Mouse (Mus musculus): ENCODE data around the gene Tnrc6c. TPM values are rescaled to one million over a fixed set of nuclear protein-coding genes. Genes with fewer than 3 reads are reported as not detected.
"Not testable (repeated sequence)": the region's sequence is repeated elsewhere in the genome, so short reads cannot be mapped to it uniquely, and the experiment has no call there.

The Tnrc6c gene
- polyA plus RNA-seq, 1 experiment = 15.0 TPM

DNA sequence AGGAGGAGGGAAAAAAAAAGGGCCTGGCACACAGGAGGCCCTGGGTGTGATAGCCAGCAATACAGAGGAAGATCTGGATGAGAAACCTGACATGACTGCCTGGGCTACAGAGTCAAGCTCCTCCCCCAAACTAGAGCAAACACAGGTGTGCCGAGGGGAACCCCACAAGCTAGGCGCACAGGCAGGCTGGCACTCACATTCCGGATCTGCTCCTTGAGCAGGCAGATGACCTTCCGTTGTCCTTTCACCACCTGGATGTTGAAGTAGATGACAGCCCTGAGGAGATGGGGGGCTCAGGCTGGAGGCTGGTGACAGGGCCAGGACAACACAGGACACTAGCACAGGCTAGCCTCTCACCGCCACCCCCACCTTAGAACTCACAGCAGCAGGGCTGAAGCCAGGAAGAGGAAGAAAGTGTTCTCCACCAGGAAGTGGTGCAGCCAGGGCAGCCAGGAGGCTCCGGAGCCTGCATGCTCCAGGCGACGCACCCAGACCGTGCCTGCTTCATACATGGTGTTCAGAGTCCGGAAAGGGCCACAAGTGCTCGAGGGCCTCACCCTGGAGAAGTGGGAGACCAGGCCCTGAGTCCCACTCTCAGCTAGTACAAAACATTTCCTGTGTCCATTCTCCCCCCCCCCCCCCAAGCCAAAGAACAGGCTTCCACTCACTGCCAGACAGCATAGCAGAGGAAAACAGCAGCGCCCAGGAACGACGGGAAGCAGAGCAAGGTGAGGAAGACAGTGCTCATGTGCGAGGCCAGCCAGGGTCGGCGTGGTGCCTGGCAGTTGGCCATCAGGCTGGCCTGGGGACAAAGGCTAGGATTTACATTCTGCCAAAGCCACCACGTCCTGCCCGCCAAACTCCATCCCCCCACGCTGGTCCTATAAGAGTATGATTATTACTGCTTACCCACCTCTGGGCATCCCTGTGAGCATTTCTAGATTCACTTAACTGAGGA is 114.9 kb downstream of the Tnrc6c start:
- DNase-seq (ENCODE audit: low read depth) = no peak

DNA sequence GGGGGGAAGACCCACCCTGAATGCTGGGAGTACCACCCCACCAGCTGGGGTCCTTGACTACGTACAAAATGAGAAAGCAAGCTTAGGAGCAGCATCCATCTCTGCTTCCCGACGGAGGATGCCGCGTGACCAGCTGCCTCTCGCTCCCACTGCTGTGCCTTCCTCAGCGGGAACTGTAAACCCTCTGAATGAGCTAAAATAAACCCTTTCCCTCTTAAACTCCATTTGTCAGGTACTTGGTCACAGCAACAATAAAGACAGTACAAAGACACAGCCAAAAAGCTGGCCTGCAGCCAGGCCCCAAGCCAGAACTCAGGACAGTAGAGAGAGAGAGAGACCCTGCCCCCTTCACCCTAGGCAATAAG is 115.6 kb downstream of the Tnrc6c start:
- DNase-seq (ENCODE audit: low read depth) = no peak

DNA sequence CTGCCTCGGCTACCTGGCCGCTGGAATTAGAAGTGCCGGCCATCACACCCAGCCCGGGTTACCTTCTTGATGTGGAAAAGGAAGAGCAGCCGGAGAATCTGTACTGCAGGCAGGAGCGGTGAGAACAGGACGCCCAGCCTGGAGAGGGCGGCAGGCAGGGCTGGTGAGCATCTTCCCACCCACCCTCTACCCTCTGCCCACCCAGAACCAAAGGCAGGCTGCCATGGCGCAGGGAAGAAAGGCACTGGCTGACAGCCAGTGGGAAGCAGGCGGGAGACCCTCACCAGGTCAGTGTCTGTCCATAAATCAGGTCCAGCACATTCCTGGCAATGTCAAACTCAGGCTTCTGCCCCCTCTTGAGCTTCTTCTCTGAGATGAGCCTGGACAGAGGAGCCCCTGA is 116.3 kb downstream of the Tnrc6c start:
- no peak for DNase-seq (ENCODE audit: low read depth)

DNA sequence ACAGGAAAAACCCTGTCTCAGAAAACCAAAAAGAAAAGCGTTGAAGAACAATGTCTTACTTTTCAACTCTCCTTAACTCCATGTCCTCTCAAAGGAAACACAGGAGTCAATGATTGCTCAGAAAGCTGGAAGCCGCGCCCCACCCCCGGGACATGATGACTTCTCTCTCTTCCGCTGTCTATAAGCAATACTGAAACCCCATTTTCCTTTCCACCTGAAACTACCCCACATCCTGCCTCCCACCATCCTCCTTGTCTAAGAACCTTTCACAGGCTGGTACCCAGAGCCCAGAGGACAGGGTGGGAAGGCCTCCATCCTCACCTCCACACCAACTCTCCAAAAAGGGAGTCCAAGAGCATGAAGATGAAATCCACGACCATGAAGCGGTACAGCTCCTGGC is 118.3 kb downstream of the Tnrc6c start:
- DNase-seq (ENCODE audit: low read depth) = no peak

DNA sequence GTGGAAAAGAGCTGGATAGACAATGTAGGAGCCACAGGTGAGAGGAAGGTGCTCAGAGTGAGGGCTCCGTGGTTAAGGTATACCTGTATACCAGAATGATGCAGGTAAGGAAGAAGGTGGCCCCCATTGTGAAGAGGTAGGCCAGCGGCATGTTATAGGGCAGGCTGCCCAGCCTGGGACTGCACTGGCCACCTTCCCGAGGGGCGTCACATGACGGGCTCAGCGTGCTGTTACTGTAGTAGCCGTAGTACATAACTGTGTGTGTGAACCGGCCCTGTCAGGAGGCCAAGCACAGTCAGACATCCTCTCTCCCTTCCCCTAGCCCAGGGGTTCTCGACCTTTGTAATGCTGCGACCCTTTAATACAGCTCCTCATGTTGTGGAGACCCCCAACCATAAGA is 120.8 kb downstream of the Tnrc6c start:
- no peak for DNase-seq (ENCODE audit: low read depth)

DNA sequence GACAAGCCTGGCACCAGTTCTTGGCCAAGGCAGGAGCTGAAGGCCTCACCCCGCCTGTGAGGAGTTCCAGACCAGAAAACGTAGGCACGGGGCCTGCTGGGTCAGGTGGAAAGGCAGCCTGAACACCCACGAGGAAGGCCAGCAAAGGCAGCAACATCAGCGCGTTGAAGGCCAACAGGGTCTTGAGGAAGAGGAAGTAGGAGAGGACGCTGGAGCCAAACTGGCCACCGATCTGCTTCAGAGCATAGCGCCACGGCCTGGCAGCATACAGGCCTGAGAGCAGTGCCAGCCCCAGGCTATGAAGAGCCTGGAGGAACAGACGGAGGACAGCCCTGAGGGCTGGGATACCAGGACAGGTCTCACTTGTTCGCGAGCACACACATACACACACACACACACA is 121.5 kb downstream of the Tnrc6c start:
- no peak for DNase-seq (ENCODE audit: low read depth)

DNA sequence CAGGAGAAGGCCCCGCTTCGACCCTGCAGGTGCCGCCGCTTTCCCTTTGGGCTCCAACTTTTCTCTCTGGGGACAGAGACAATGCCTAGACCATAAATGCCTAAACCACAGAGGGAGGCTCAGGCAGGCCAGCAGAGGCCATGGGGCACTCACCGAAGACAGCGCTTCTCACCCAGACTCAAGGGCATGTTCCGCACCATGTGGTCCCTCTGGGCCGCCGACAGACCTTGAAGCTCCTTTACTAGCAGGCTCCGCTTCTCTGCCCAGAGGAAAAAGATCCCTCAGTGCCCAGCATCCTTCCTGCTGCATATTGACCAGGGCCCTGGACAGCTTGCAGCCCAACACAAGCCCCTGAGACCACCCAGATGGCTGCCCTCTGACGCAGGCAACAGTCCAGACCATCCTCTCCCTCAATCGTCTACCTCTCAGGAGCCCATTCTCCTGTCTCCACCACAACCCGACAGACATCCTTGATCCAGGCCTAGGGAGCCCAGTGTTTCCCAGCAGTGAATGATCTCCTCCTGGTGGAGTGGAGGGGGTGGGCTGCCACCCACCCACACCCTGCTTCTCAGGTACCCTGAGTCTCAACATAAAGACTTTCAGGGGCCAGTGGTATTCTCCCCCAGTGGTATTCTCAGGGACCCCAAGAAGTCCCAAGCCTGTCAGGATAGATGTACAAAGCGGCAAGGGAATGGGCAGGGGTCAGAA is 122.2 kb downstream of the Tnrc6c start:
- no peak for DNase-seq (ENCODE audit: low read depth)

DNA sequence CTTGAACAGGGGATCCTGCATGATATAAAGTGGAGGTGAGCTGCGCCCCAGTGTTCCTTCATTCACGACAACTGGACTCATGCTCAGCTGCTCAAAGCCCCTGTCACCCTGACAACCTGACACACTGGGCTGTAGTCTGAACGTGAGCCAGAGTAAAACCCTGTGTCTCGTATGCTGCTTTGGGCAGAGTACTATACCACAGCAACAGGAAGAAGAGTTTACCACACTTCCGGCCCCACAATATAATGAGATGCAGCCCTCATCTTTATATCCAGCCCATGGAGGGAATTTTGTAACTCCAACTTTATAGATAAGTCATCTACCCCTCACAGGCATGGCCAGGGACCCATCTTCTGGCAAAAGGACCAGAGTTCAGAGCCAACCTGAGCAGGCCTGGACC is 123.0 kb downstream of the Tnrc6c start:
- DNase-seq (ENCODE audit: low read depth) = no peak

DNA sequence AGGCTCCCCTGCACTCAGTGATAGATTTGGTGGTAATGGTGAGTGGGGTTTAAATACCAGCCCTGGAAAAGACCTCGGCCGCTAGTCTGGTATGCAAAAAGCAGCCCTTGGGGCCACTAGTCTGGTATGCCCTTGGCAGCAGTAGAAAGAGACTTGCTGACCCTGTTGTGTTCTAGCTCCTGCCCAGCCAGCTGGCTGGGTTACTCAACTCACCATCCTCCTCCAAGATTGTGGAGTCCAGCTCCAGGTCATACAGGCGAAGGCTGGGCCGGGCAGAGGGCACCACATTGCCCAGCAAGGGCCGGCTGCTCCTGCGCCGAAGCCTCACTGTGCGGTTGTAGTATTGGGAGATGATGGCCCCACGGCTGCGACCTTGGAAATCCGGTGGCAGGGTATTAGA is 123.9 kb downstream of the Tnrc6c start:
- no peak for DNase-seq (ENCODE audit: low read depth)

DNA sequence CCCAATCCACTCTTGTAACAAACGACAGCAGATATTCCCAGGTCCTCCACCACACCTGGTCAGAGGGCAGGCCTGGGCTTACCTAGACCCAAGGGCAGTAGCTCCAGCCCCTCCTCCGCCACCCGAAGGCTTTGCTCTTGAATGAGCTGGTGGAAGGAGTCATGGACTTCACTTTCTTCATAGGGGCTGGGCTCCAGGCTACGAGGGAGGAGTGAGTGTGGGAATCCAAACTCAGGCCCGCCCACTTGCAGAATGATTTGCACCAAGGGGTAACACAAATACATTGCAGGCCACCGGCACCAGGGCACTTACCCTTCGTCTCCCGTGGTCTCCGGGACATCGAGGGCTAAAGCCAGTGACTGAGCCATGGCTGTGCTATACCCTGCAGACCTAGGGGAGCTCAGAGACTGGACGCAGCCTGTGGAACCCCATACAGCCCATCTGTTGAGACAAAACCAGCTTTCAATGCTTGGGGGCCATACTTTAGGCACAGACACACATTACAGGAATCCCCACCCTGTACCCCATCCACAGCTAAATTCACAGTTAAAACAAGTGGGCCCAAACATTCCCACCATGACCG is 124.9 kb downstream of the Tnrc6c start:
- DNase-seq (ENCODE audit: low read depth) = no peak

DNA sequence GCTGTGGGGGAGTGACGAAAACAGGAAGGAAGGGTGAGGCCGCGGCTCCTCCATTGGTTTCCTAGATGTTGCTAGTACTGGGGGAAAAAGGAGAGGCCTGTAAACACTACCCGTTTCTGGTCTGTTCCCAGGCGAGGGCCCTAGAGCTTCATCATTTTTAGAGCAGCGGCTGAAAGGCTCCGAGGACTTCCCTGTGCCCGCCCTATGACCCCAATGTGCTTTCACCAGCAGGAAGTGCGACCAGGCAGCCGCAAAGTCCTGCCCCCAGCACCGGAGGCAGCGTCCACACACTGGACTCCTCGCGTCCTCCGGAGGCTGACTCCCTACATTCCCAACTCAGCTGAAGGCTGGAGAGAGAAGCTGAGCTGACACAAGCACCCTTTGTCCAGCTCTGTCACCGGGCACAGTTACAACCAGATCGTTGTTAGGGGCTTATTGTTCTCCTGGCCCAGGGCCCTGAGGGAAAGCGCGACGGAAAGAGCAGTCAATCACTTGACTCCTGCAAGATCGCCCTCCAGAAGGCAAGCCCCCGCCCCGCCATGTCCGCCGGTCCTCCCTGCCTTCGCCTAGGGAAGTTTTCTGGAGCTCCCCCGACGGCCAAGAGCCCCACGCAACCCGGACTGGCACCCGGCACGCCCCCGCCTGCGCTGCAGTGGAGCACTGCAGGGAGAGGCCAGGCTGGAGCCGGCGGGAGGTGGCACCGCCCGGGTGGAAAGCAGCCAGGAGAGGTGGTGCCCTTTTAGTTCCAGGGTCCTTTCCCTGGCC is 125.5 kb downstream of the Tnrc6c start:
- no peak for DNase-seq (ENCODE audit: low read depth)

DNA sequence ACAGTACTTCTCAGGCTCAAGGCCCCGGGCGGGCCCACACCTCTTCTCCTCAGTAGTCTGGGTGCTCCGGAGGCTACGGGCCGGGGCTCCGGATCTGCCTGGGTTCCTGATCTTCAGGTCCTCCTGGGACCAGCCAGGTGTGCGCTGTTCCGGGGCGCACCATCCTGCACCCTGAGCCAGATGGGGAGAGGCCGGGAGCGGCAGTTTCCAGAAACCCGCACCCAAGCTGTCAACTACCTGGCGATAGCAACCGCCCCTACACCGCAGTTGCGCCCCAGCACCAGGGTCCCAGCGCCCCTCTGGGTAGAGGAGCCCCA is 126.1 kb downstream of the Tnrc6c start:
- DNase-seq (ENCODE audit: low read depth) = peak; percentile 26

DNA sequence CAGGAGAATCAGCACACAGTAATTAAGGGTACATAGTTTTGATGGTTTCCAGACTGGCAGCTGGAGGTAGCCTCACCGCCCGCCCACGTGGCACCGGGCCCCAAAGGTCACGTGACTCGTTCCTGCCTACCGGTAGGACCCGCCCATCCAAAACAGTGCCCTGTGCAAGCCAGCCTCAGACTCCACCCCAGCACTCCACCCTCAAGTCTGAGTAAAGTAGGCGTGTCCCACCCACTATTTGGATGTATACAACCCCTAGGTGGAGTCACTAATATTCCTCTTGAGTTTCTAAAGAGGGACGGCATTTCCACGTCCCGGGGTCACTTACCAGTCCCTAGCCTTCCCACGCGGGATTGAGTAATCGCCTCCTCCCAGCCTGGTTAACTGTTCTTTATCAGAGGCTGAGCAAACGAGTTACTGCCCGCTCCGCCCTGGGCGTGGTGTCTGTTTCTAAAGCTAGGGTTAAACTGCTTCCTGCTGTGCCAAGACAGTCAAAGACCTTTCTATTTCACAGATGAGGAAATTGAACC is 126.6 kb downstream of the Tnrc6c start:
- DNase-seq (ENCODE audit: low read depth) = peak; percentile 100

DNA sequence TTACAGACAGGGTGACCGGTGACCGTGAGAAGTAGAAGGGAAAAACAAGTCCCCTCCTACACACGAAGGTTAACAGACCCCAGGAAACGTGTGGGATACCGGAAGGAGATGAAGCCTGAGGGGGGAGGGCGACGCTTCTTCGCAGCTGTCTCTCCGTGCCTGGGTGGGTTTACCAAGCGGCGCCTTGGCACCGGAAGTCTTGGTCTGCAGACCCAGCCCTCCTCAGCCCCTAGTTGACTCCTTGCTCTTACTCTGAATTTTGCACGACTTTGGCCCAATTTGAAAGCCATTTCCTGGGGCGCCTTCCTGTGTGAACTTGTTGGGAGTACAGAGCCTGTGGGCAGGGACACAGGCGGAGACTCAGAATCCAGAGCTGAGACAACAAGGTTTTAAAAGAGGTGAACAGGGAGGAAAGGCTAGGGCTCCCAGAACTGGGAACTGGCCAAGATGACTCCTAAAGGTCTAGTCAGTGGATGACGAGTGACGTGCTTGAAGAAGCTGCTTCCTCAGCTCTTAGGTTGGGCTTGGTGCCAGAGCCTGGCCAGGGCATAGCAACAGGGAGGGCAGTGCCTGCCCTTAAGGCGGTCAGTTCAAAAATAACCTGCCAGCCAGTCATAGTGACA is 127.2 kb downstream of the Tnrc6c start:
- no peak for DNase-seq (ENCODE audit: low read depth)

DNA sequence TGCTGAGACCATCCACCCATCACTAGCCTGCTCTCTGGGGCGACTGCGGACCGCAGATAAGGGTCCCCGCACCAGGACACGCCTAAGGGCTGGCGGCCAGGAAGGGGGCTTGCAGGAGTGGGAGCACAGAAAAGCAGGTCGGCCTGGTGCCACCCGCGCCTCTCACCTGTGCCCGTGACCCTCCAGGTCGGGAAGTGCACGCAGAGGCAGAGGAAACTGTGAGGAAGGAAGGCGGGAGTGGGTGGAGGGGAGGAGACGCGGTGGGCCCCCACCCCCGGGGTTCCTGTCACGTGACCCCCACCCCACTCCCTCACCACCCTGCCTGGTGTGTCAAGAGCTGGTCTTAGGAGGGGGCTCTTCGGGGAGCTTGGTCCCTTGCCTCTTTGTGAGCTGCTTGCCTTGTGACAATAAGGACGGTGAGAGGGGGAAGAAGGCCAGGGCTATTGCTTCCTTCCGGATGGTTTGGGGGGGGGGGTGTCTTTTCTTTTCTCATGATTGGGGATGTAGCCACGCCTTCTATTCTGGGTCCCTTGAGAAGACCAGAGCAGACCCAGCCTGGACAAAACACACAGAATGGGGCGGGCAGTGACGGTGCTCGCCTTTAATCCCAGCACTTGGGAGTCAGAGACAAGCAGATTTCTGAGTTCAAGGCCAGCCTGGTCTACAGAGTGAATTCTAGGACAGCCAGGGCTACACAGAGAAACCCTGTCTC is 128.1 kb downstream of the Tnrc6c start, which contains the start of the genes Tmc8 and Tmc6:
Tmc8 (plus strand) TSS at position 84 of the 712 bp plus-strand sequence.
Tmc6 (minus strand) TSS at position 206 of the 712 bp plus-strand sequence.
- DNase-seq (ENCODE audit: low read depth) = no peak

DNA sequence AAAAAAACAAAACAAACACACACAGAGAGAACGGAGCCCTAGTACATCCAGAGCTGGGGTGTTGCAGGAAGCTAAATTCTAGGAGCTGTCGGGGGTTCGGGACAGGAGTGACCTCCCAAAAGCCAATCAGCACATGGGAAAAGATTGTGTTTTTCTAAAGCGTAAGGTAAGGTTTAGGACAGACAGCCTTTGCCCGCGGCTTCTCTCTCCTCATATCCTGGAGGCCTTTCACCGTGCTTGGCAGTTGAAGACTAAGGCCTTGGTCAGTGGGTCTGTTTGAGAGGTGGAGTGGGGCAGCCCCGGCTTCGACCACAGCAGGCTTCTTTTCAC is 128.6 kb downstream of the Tnrc6c start:
- no peak for DNase-seq (ENCODE audit: low read depth)

DNA sequence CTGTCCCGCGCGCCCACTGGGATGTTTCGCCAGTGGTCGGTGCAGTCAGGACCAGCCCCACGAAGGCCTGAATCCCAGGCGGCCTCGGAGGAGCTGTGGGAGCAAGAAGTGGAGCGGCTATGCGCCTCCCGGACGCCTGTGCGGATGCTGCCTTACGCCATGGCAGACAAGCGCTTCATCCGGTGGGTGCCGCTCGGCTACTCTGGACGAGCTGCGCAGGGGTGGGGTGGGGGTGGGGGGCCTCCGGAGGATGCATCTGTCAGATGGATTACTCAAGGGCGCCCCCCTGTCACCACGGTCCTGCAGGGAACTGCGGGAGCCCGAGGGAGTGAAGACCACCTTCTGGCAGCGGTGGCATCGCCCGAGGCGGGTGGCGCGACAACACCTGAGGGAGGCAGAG is 129.0 kb downstream of the Tnrc6c start:
- DNase-seq (ENCODE audit: low read depth) = no peak

DNA sequence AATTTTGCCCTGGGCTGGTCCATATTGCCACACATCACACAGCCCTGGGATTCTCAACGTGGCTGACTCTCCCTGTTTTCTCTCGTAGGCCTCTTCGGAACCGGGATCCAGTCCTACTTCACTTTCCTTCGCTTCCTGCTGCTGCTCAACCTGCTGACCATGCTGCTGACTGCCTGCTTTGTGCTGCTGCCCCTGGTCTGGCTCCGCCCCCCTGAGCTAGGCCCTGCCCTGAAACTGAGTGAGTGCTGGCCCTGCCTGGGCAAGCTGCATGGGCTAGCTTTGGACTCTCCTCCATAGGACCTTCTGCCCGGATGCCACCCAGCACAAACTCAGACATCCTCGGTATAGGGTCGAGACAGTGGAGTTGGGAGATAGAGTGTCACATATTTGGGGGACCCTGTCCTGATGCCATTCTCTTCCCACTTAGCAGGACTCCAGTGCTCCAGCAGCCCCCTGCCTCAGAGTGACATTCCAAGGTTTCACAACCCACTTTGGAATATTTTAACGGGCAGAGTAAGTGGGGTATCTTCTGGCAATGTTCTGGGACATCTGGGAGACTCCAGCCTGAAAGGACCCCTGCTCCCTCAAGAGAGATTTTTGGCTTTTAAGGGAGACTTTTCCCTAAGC is 129.7 kb downstream of the Tnrc6c start:
- no peak for DNase-seq (ENCODE audit: low read depth)

DNA sequence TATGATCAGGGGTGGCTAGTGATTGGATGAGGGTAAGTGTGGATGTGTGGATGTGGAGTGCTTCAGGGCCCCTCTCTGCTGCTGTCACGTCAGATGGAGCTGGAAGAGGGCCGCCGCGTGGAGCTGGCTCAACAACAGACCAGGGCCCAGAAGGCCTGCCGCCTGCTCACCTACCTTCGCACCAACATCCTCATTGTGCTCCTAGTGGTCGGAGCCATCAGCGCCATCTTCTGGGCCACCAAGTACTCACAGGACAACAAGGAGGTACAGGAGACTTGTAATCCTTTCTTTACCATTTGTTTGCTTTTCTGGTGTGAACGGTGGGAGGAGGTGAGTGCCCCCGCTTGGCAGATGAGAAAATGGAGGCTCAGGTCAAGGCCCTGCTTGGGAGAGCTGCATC is 132.2 kb downstream of the Tnrc6c start:
- DNase-seq (ENCODE audit: low read depth) = no peak

DNA sequence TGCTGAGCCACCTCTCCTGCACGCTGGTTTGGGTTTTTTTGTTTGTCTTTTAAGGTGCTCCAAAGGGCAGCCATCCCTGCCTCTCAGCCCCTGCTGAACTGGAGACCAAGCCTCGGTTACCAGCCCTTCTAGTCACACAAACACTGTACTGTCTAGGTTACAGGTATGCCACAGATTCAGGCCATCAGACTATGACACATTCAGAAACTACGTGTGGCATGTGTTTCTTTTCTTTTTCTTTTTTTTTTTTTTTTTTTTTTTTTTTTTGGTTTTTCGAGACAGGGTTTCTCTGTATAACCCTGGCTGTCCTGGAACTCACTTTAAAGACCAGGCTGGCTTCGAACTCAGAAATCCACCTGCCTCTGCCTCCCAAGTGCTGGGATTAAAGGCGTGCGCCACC is 134.4 kb downstream of the Tnrc6c start:
- DNase-seq (ENCODE audit: low read depth) = not testable (repeated sequence)
